Mouse (Mus musculus): Measurements from ENCODE around the gene Gm49340. TPM values are rescaled to one million over a fixed set of nuclear protein-coding genes. Genes with fewer than 3 reads are reported as not detected.
"Not testable (repeated sequence)": the region's sequence is repeated elsewhere in the genome, so short reads cannot be mapped to it uniquely, and the experiment has no call there.

Gm49340 gene
- total RNA-seq (2021) = not detected

GRCm38 (mm10) chr11:73329442-73329841 is at the start of gene Gm49340, which contains the start of the genes Aspa and Spata22:
TSS of gene Gm49340 (plus strand) at chr11:73329741.
TSS of gene Aspa (minus strand) at chr11:73329596.
TSS of gene Spata22 (plus strand) at chr11:73329741.
- intact Hi-C loops (cut with DNase I) = no loop called here
- no peak for DNase-seq

- intact Hi-C loops (cut with DNase I) = loop anchor here (1.0 to 10.0 kb wide), 3 partner anchors 142 to 1094 kb away; partner anchors contain the start of gene Haspin
- no peak for DNase-seq
These were observed 48.8 kb upstream of the Gm49340 start for GRCm38 (mm10) chr11:73280710-73281109.

- peak; percentile 41 to 63 for DNase-seq
- intact Hi-C loops (cut with DNase I) = loop anchor here (1.0 to 10.0 kb wide), 3 partner anchors 143 to 1093 kb away; partner anchors contain the start of gene Haspin
These were observed 48.0 kb upstream of the Gm49340 start for GRCm38 (mm10) chr11:73281528-73282027.

- peak; percentile 67 to 73 for DNase-seq
- intact Hi-C loops (cut with DNase I) = loop anchor here (5.0 to 10.0 kb wide), 2 partner anchors 211 to 1091 kb away; no protein-coding TSS in a partner anchor
These were observed 46.2 kb upstream of the Gm49340 start for GRCm38 (mm10) chr11:73283369-73283768.

- intact Hi-C loops (cut with DNase I) = loop anchor here (5.0 to 10.0 kb wide), 2 partner anchors 212 to 1091 kb away; no protein-coding TSS in a partner anchor
- no peak for DNase-seq
These were observed 45.6 kb upstream of the Gm49340 start for GRCm38 (mm10) chr11:73283926-73284325.

GRCm38 (mm10) chr11:73284351-73284750 is 45.2 kb upstream of the Gm49340 start:
- no peak for DNase-seq
- intact Hi-C loops (cut with DNase I) = loop anchor here (5.0 to 10.0 kb wide), 2 partner anchors 212 to 1090 kb away; no protein-coding TSS in a partner anchor

GRCm38 (mm10) chr11:73289621-73290020 is 39.9 kb upstream of the Gm49340 start:
- intact Hi-C loops (cut with DNase I) = loop anchor here (10.0 kb wide), 1 partner anchor 1085 kb away; no protein-coding TSS in a partner anchor
- no peak for DNase-seq

GRCm38 (mm10) chr11:73303123-73303522 is 26.4 kb upstream of the Gm49340 start:
- intact Hi-C loops (cut with DNase I) = no loop called here
- no peak for DNase-seq

GRCm38 (mm10) chr11:73315961-73316360 is 13.6 kb upstream of the Gm49340 start:
- intact Hi-C loops (cut with DNase I) = no loop called here
- no peak for DNase-seq

- DNase-seq; intact Hi-C loops (cut with DNase I): not testable (repeated sequence)
These were observed 11.0 kb upstream of the Gm49340 start for GRCm38 (mm10) chr11:73318581-73318980.

- intact Hi-C loops (cut with DNase I); DNase-seq: not testable (repeated sequence)
These were observed 8.5 kb upstream of the Gm49340 start for GRCm38 (mm10) chr11:73321064-73321463.

GRCm38 (mm10) chr11:73323906-73324830 is 5.4 kb upstream of the Gm49340 start:
- no peak for DNase-seq
- intact Hi-C loops (cut with DNase I) = no loop called here

GRCm38 (mm10) chr11:73326485-73326886 is 3.1 kb upstream of the Gm49340 start:
- peak in 1 of 2 experiments; percentile 6 for DNase-seq
- intact Hi-C loops (cut with DNase I) = no loop called here

- intact Hi-C loops (cut with DNase I) = no loop called here
- DNase-seq = no peak
These were observed 2.2 kb upstream of the Gm49340 start for GRCm38 (mm10) chr11:73327361-73327760.

GRCm38 (mm10) chr11:73333357-73333756 is 3.8 kb downstream of the Gm49340 start:
- intact Hi-C loops (cut with DNase I) = no loop called here
- no peak for DNase-seq

- intact Hi-C loops (cut with DNase I) = no loop called here
- no peak for DNase-seq
These were observed 7.4 kb downstream of the Gm49340 start for GRCm38 (mm10) chr11:73336919-73337318.

- intact Hi-C loops (cut with DNase I) = no loop called here
- no peak for DNase-seq
These were observed 20.9 kb downstream of the Gm49340 start, which contains the start of gene Olfr20 for GRCm38 (mm10) chr11:73350483-73350882. TSS of gene Olfr20 (plus strand) at chr11:73350783.

- intact Hi-C loops (cut with DNase I) = no loop called here
- no peak for DNase-seq
These were observed 41.4 kb downstream of the Gm49340 start, which contains the start of gene Olfr376 for GRCm38 (mm10) chr11:73370946-73371345. TSS of gene Olfr376 (plus strand) at chr11:73371246.

GRCm38 (mm10) chr11:73395374-73395773 is 65.8 kb downstream of the Gm49340 start:
- peak in 1 of 2 experiments; percentile 0 for DNase-seq
- intact Hi-C loops (cut with DNase I) = no loop called here

GRCm38 (mm10) chr11:73399514-73399913 is 70.0 kb downstream of the Gm49340 start, which contains the start of gene Olfr1:
TSS of gene Olfr1 (minus strand) at chr11:73399614.
- intact Hi-C loops (cut with DNase I) = no loop called here
- DNase-seq = no peak
